Mouse (Mus musculus) bone marrow macrophage, adult 2 months (primary cell): ENCODE results near the gene Map2k1.

Experiments
- CTCF ChIP-seq: IDR thresholded peaks from 2 replicates; pipeline ENCODE4 v1.5.1; 2012; ENCODE audit warnings: low read depth, mild to moderate bottlenecking, low read length, moderate library complexity
- POLR2A ChIP-seq: IDR thresholded peaks from 2 replicates; pipeline ENCODE4 v1.6.1; 2012; ENCODE audit warnings: mild to moderate bottlenecking, low read depth, low read length, borderline replicate concordance

DNA sequence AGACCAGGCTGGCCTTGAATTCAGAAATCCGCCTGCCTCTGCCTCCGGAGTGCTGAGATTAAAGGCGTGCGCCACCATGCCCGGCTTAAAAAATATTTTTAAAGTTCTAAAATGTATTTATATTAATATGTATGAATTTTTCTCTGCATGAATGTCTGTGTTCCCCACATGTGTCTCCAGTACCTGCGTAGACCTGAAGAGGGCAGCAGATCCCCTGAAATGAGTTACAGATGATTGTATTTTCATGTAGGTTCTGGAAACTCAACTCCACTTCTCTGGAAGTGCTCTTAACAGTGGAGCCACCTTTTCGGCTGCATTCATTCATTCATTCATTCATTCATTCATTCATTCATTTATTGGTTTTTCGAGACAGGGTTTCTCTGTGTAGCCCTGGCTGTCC, 24.3 kb upstream of the Map2k1 start:
- no peak for TF ChIP-seq CTCF
- no peak for TF ChIP-seq POLR2A
